ENCODE assay signal across 10 mouse cellular contexts in the genomic region with DNA sequence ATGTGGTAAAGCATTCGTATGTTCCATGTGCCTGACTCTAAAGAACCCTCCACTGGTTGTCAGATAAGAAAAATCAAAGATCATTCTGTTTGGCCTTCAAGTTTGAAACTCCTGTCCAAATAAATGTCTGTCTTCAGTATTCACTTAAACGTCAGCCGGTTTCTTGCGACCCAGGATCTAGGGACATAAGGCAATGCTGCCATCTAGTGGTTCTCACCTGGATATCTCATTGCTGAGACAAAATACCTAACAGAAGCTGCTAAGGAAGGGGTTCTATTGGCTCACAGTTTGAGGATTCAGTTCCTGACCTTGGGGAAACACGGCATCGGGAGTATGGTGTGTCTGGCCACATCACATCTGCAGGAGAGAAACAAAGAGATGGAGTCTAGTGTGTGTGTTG.
DNase-seq lines count a peak whose midpoint lies in the region; ATAC-seq and TF ChIP-seq lines count a peak whose summit lies in the region.
"Had no signal": no experiment of that assay in that cellular context is flagged by ENCODE, and none has a peak within 500 bp of the region (broad histone marks: within the 10 kb centered on the region; RNA-seq: fewer than 3 reads in every experiment).

No protein-coding gene starts in this region.

- TF ChIP-seq CTCF in midbrain, postnatal 0 days (IDR thresholded peaks at IDR 0.05): peak; percentile 93

- DNase-seq in liver: peak; percentile 5
- DNase-seq in liver, embryonic 11.5 days (ENCODE audit: low spot score): no peak
- DNase-seq in NIH3T3 (ENCODE audit: low read depth): peak; percentile 87
- peak; percentile 61 to 76 for DNase-seq in heart, postnatal 10 days
- DNase-seq in left cerebral cortex, adult 18-20 months (ENCODE audit: low spot score in 2 of 2): peak; percentile 12 to 19
- peak; percentile 83 for DNase-seq in midbrain, postnatal 0 days (ENCODE audit: low spot score)
- DNase-seq in spleen, adult 12 weeks (ENCODE audit: low spot score): no peak

- H3K36me3 ChIP-seq in liver, embryonic 11.5 days (ENCODE audit: control insufficient read depth, insufficient read depth, low read length): no peaks in the 10 kb centered on the region
- no peaks in the 10 kb centered on the region for H3K36me3 ChIP-seq in midbrain, postnatal 0 days (ENCODE audit: insufficient read depth, low read length)
- H3K36me3 ChIP-seq: embryonic facial prominence, embryonic 13.5 days; lung, embryonic 15.5 days had no signal

- H3K4me1 ChIP-seq in liver, embryonic 11.5 days (replicated peaks; ENCODE audit: control insufficient read depth, insufficient read depth, low read length): no peaks in the 10 kb centered on the region
- H3K4me1 ChIP-seq in midbrain, postnatal 0 days (ENCODE audit: insufficient read depth, low read length): no peaks in the 10 kb centered on the region
- H3K4me1 ChIP-seq: lung, embryonic 15.5 days had no signal

- H3K4me2 ChIP-seq in liver, embryonic 11.5 days: no peak overlapping the region
- H3K4me2 ChIP-seq in midbrain, postnatal 0 days (ENCODE audit: low read depth, low read length, poor library complexity, severe bottlenecking): no peak overlapping the region
- H3K4me2 ChIP-seq: embryonic facial prominence, embryonic 13.5 days; lung, embryonic 15.5 days had no signal

- no peaks in the 10 kb centered on the region for H3K9me3 ChIP-seq in liver, embryonic 11.5 days (ENCODE audit: control insufficient read depth, low read length)
- H3K9me3 ChIP-seq in midbrain, postnatal 0 days (ENCODE audit: low read length): no peaks in the 10 kb centered on the region
- H3K9me3 ChIP-seq: embryonic facial prominence, embryonic 13.5 days; lung, embryonic 15.5 days had no signal

- H3K27ac ChIP-seq in liver, embryonic 11.5 days (ENCODE audit: low read depth, low read length): no peak overlapping the region
- no peak overlapping the region for H3K27ac ChIP-seq in midbrain, postnatal 0 days (ENCODE audit: low read depth, low read length)
- H3K27ac ChIP-seq: embryonic facial prominence, embryonic 13.5 days; lung, embryonic 15.5 days had no signal

- 49% methylated on average over 6 of the region's 6 CpGs for WGBS in liver, embryonic 11.5 days
- WGBS in midbrain, postnatal 0 days: 39% methylated on average over 6 of the region's 6 CpGs

- no peak overlapping the region for H3K9ac ChIP-seq in liver, embryonic 11.5 days (ENCODE audit: low read depth, low read length)
- no peak overlapping the region for H3K9ac ChIP-seq in midbrain, postnatal 0 days (replicated peaks; ENCODE audit: low read length, poor library complexity, severe bottlenecking)
- H3K9ac ChIP-seq: embryonic facial prominence, embryonic 13.5 days; lung, embryonic 15.5 days had no signal

- intact Hi-C loops in heart, postnatal 10 days (cut with DNase I): loop anchor here (2.0 to 5.0 kb wide), 3 partner anchors 394 to 1507 kb away; no protein-coding TSS in a partner anchor

- no peak for ATAC-seq in liver, embryonic 11.5 days (replicated peaks; ENCODE audit: low FRiP score)
- peak; percentile 92 for ATAC-seq in common myeloid progenitor, adult 5-6 weeks (replicated peaks; ENCODE audit: low read depth, poor library complexity, severe bottlenecking)
- ATAC-seq in midbrain, postnatal 0 days (ENCODE audit: low FRiP score): no peak

- H3K27me3 ChIP-seq in liver, embryonic 11.5 days (replicated peaks; ENCODE audit: control insufficient read depth, insufficient read depth, low read length): no peaks in the 10 kb centered on the region
- H3K27me3 ChIP-seq in midbrain, postnatal 0 days (ENCODE audit: insufficient read depth, low read length): no peaks in the 10 kb centered on the region
- H3K27me3 ChIP-seq: embryonic facial prominence, embryonic 13.5 days; lung, embryonic 15.5 days had no signal

- no peak overlapping the region for H3K4me3 ChIP-seq in liver, embryonic 11.5 days (ENCODE audit: low read depth, low read length)
- no peak overlapping the region for H3K4me3 ChIP-seq in midbrain, postnatal 0 days (ENCODE audit: low read depth, low read length)
- H3K4me3 ChIP-seq: embryonic facial prominence, embryonic 13.5 days; lung, embryonic 15.5 days had no signal

Comparison
In these comparisons a context has a peak if more than half of its experiments do, and no peak if none do; other contexts are left out.
1. DNase-seq: peak in liver (single experiment), NIH3T3 (single experiment), heart, postnatal 10 days (2 of 2), left cerebral cortex, adult 18-20 months (2 of 2) and midbrain, postnatal 0 days (single experiment); none in liver, embryonic 11.5 days (single experiment) and spleen, adult 12 weeks (single experiment).